Mouse (Mus musculus): Measurements from ENCODE around the gene Slc1a1. TPM values are rescaled to one million over a fixed set of nuclear protein-coding genes. Genes with fewer than 3 reads are reported as not detected.

Slc1a1 gene
- polyA plus RNA-seq, 1 experiment from 2014 or later: 2.2 TPM

- Histone ChIP-seq H3K9me3 (no peaks in the 10 kb centered on the region), H3K27ac (no peak overlapping the region), H3K36me3 (no peaks in the 10 kb centered on the region), H3K4me3 (no peak overlapping the region), H3K27me3 (no peaks in the 10 kb centered on the region), H3K9ac (no peak overlapping the region), H3K4me2 (no peak overlapping the region), H3K4me1 (no peaks in the 10 kb centered on the region)
- 94% methylated on average over 5 of the region's 5 CpGs for WGBS
- ATAC-seq (ENCODE audit: insufficient number of reproducible peaks, insufficient read depth, low FRiP score, low TSS enrichment, low read depth): no peak
Measured at GRCm38 (mm10) chr19:28926366-28926765, 91.5 kb downstream of the Slc1a1 start.

GRCm38 (mm10) chr19:28927396-28927795 is 92.5 kb downstream of the Slc1a1 start:
- Histone ChIP-seq H3K36me3 (no peaks in the 10 kb centered on the region), H3K4me1 (no peaks in the 10 kb centered on the region), H3K9me3 (no peaks in the 10 kb centered on the region), H3K27me3 (no peaks in the 10 kb centered on the region), H3K9ac (no peak overlapping the region), H3K4me3 (no peak overlapping the region), H3K27ac (no peak overlapping the region), H3K4me2 (no peak overlapping the region)
- WGBS: 74% methylated on average over 4 of the region's 4 CpGs
- ATAC-seq (ENCODE audit: insufficient number of reproducible peaks, insufficient read depth, low FRiP score, low TSS enrichment, low read depth): no peak

- Histone ChIP-seq H3K9me3 (no peaks in the 10 kb centered on the region), H3K36me3 (no peaks in the 10 kb centered on the region), H3K4me2 (no peak overlapping the region), H3K9ac (no peak overlapping the region), H3K4me1 (no peaks in the 10 kb centered on the region), H3K27ac (no peak overlapping the region), H3K4me3 (no peak overlapping the region), H3K27me3 (no peaks in the 10 kb centered on the region)
- no peak for ATAC-seq (ENCODE audit: insufficient number of reproducible peaks, insufficient read depth, low FRiP score, low TSS enrichment, low read depth)
Measured at GRCm38 (mm10) chr19:28929034-28929433, 94.2 kb downstream of the Slc1a1 start.

- no peak for ATAC-seq (ENCODE audit: insufficient number of reproducible peaks, insufficient read depth, low FRiP score, low TSS enrichment, low read depth)
- no peak overlapping the region for H3K4me2 ChIP-seq
Measured at GRCm38 (mm10) chr19:28934897-28935296, 100.0 kb downstream of the Slc1a1 start.

GRCm38 (mm10) chr19:28940135-28940874 is 105.5 kb downstream of the Slc1a1 start:
- Histone ChIP-seq H3K4me3 (no peak overlapping the region), H3K4me2 (no peak overlapping the region), H3K27me3 (no peaks in the 10 kb centered on the region; the same call in 1 of the 2 replicates), H3K4me1 (no peaks in the 10 kb centered on the region), H3K9me3 (no peaks in the 10 kb centered on the region), H3K9ac (no peak overlapping the region), H3K36me3 (no peaks in the 10 kb centered on the region), H3K27ac (no peak overlapping the region)
- no peak for ATAC-seq (ENCODE audit: insufficient number of reproducible peaks, insufficient read depth, low FRiP score, low TSS enrichment, low read depth)
- 67% methylated on average over 9 of the region's 9 CpGs for WGBS

More at GRCm38 (mm10) chr19:28934897-28935296, 100.0 kb downstream of the Slc1a1 start:
- no peaks in the 10 kb centered on the region for H3K27me3 ChIP-seq
- no peak overlapping the region for H3K27ac ChIP-seq
- no peaks in the 10 kb centered on the region for H3K36me3 ChIP-seq
- H3K4me3 ChIP-seq: no peak overlapping the region
- WGBS: 87% methylated on average over 3 of the region's 3 CpGs
- H3K9me3 ChIP-seq: no peaks in the 10 kb centered on the region
- no peaks in the 10 kb centered on the region for H3K4me1 ChIP-seq
- H3K9ac ChIP-seq: no peak overlapping the region

GRCm38 (mm10) chr19:28941271-28941670 is 106.4 kb downstream of the Slc1a1 start:
- ATAC-seq (ENCODE audit: insufficient number of reproducible peaks, insufficient read depth, low FRiP score, low TSS enrichment, low read depth): no peak
- Histone ChIP-seq H3K4me2 (no peak overlapping the region), H3K9ac (no peak overlapping the region), H3K27ac (no peak overlapping the region), H3K9me3 (no peaks in the 10 kb centered on the region), H3K4me1 (no peaks in the 10 kb centered on the region), H3K36me3 (no peaks in the 10 kb centered on the region), H3K4me3 (no peak overlapping the region), H3K27me3 (no peaks in the 10 kb centered on the region; the same call in 1 of the 2 replicates)
- 54% methylated on average over 4 of the region's 4 CpGs for WGBS

- H3K27ac ChIP-seq: no peak overlapping the region
- 30% methylated on average over 4 of the region's 4 CpGs for WGBS
- no peaks in the 10 kb centered on the region for H3K36me3 ChIP-seq
- H3K27me3 ChIP-seq: no peaks in the 10 kb centered on the region
- no peak overlapping the region for H3K4me2 ChIP-seq
- peaks cover 5% of the 10 kb centered on the region; the same call in 1 of the 2 replicates for H3K4me1 ChIP-seq
- H3K9me3 ChIP-seq: no peaks in the 10 kb centered on the region
- H3K4me3 ChIP-seq: no peak overlapping the region
- H3K9ac ChIP-seq: no peak overlapping the region
- ATAC-seq (ENCODE audit: insufficient number of reproducible peaks, insufficient read depth, low FRiP score, low TSS enrichment, low read depth): no peak
Measured at GRCm38 (mm10) chr19:28946782-28947181, 111.9 kb downstream of the Slc1a1 start.

- ATAC-seq (ENCODE audit: insufficient number of reproducible peaks, insufficient read depth, low FRiP score, low TSS enrichment, low read depth): no peak
- WGBS: 40% methylated on average over 2 of the region's 2 CpGs
- H3K27me3 ChIP-seq: no peaks in the 10 kb centered on the region
Measured at GRCm38 (mm10) chr19:28947311-28947710, 112.5 kb downstream of the Slc1a1 start.

GRCm38 (mm10) chr19:28951251-28951650 is 116.4 kb downstream of the Slc1a1 start:
- Histone ChIP-seq H3K4me3 (no peak overlapping the region), H3K27me3 (no peaks in the 10 kb centered on the region), H3K36me3 (no peaks in the 10 kb centered on the region), H3K4me2 (no peak overlapping the region), H3K4me1 (peaks cover 5% of the 10 kb centered on the region; the same call in 1 of the 2 replicates), H3K9ac (no peak overlapping the region), H3K9me3 (no peaks in the 10 kb centered on the region), H3K27ac (no peak overlapping the region)
- ATAC-seq (ENCODE audit: insufficient number of reproducible peaks, insufficient read depth, low FRiP score, low TSS enrichment, low read depth): no peak
- 76% methylated on average over 5 of the region's 5 CpGs for whole genome bisulfite sequencing

More at GRCm38 (mm10) chr19:28947311-28947710, 112.5 kb downstream of the Slc1a1 start:
- Histone ChIP-seq H3K9ac (no peak overlapping the region), H3K4me2 (no peak overlapping the region), H3K4me3 (no peak overlapping the region), H3K36me3 (no peaks in the 10 kb centered on the region), H3K9me3 (no peaks in the 10 kb centered on the region), H3K27ac (no peak overlapping the region), H3K4me1 (peaks cover 5% of the 10 kb centered on the region; the same call in 1 of the 2 replicates)

GRCm38 (mm10) chr19:28963113-28963512 is 128.3 kb downstream of the Slc1a1 start:
- Histone ChIP-seq H3K27me3 (peaks cover 15% of the 10 kb centered on the region), H3K9me3 (no peaks in the 10 kb centered on the region), H3K4me3 (peak overlapping the region; percentile 81), H3K9ac (no peak overlapping the region), H3K4me1 (peaks cover 19% of the 10 kb centered on the region), H3K4me2 (peak overlapping the region; percentile 95), H3K36me3 (no peaks in the 10 kb centered on the region), H3K27ac (no peak overlapping the region)
- ATAC-seq (ENCODE audit: insufficient number of reproducible peaks, insufficient read depth, low FRiP score, low TSS enrichment, low read depth): no peak
- WGBS: 37% methylated on average over 3 of the region's 3 CpGs

GRCm38 (mm10) chr19:28963513-28963841 is 128.6 kb downstream of the Slc1a1 start:
- Histone ChIP-seq H3K27ac (no peak overlapping the region), H3K9ac (peak overlapping the region; percentile 84), H3K4me3 (peak overlapping the region; percentile 81), H3K9me3 (no peaks in the 10 kb centered on the region), H3K36me3 (no peaks in the 10 kb centered on the region), H3K27me3 (peaks cover 15% of the 10 kb centered on the region), H3K4me2 (peak overlapping the region; percentile 95), H3K4me1 (peaks cover 21% of the 10 kb centered on the region)
- ATAC-seq (ENCODE audit: insufficient number of reproducible peaks, insufficient read depth, low FRiP score, low TSS enrichment, low read depth): no peak
- WGBS: 0% methylated on average over 4 of the region's 4 CpGs
